Mouse (Mus musculus) brain, embryonic 14.5 days (tissue): ENCODE results near the gene Spata17. TPM values are rescaled to one million over a fixed set of nuclear protein-coding genes. Genes with fewer than 3 reads are reported as not detected.

ENCODE experiments used
- DNase-seq: peaks from one replicate; pipeline ENCODE4 v3.0.0-alpha.2; 2011; ENCODE audit warnings: low read depth
- CTCF ChIP-seq: fragments of 200-500 bp; IDR thresholded peaks from 2 replicates; pipeline ENCODE4 v1.5.1; 2012; ENCODE audit warnings: inconsistent platforms, mild to moderate bottlenecking, moderate library complexity, borderline replicate concordance; ENCODE audit not compliant: insufficient read depth, insufficient read length; ENCODE audit errors: extremely low read depth
- POLR2A ChIP-seq: fragments of 200-500 bp; IDR thresholded peaks from 2 replicates; pipeline ENCODE4 v1.6.1; 2012; ENCODE audit warnings: mild to moderate bottlenecking, inconsistent platforms, borderline replicate concordance; ENCODE audit not compliant: poor library complexity, insufficient read depth, insufficient read length, severe bottlenecking; ENCODE audit errors: extremely low read depth
- polyA plus RNA-seq: library from polyadenylated mRNA; depleted of rRNA; stranded (reverse); fragments of >200 nt; gene quantifications from 2 replicates; pipeline ENCODE4 v1.2.3, GENCODE M21; 2012; rRNA removed

Spata17 gene
- polyA plus RNA-seq, 1 experiment = 0.83 TPM

DNA sequence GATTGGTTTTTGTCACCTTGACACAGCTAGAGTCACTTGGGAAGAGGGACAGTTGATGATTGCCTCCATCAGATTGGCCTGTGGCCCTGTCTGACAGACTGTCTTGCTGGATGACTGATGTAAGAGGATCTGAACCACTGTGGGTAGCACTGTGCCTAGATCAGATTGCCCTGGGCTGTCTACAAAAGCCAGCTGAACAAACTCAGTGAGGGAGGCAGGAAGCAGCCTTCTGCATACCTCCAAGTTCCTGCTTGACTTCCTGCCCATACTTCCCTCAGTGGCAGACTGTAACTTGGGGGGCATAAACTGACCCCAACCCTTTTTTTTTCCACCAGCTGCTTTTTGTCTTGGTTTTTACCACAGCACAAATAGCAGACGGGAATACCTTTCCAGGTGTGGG is 199.6 kb downstream of the Spata17 start:
- no peak for DNase-seq
- TF ChIP-seq CTCF (no peak), POLR2A (no peak)

DNA sequence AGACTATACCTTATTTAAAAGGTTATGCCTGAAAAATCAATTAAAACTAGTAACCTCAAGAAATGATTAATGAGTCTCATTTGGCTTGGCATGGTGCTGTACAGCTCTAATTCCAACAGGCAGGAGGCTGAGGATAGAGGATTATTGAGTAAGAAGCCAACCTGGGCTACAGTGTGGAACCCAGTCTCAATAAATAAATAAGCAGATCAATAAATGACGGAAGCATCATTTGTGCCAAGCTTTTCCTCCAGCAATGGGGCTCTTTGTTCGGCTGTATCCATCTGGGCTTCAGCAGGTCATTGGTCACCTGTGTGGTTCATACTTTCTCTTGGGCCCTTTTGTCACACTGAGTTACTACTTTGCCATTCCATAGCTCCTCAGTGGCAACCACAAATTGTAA is 201.1 kb downstream of the Spata17 start:
- no peak for DNase-seq

GRCm38 (mm10) chr1:187011601-187012000 is 203.7 kb downstream of the Spata17 start:
- no peak for TF ChIP-seq POLR2A
- TF ChIP-seq CTCF = no peak
- no peak for DNase-seq

More for the DNA sequence above, 201.1 kb downstream of the Spata17 start:
- TF ChIP-seq CTCF (no peak), POLR2A (no peak)

GRCm38 (mm10) chr1:187010071-187010470 is 205.2 kb downstream of the Spata17 start:
- TF ChIP-seq CTCF = no peak
- DNase-seq = no peak

DNA sequence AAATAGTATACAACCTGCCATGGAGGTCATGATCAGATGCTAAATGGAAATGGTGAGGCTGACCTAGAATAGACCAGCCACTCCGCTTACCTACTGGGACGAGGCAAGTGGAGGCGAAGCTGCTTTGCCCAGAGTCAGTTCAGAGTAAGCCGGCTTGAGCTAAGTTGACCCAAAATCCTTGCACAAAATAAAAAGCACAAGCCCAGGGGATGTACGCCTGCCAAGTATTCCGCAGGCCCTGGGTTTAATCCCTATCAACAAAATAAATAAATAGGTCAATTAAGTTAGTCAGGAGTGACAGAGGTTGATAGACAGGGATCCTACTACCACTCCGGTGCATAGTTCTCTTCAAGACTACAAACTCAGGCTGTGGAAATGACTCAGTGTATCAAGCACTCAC is 207.0 kb downstream of the Spata17 start:
- TF ChIP-seq CTCF (no peak), POLR2A (no peak)
- no peak for DNase-seq

DNA sequence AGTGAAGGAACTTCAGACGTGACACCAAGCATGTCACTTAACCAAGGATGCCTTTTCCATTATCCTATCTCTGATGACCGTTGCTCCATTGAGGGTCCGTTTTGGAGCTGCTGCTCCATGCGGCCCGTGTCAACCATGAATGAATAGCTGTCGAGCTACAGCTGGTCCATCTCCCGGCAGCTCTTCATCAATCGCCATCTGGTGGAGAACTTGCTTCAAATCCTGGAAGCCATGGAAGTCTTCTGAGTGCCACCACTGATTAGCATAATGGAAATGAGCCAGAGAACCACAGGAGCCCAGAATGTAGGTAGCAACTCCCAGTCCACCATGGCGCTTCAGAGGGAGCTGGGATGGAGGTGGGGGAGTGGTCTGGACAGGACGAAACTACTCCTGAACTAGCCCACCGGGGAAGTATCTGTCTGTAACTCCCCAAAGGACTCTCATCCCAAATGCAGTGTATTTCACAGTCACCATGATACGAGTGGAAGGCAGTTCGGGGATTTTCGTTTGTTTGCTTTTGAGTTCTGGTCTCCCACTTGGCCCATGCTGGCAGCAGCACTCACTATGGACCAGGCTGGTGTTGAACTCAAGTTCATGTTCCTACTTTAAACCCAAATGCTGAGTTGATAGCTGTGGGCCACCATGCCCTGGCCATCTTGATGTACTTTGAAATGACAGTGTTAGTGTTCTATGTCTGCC is 208.9 kb downstream of the Spata17 start:
- TF ChIP-seq CTCF (no peak), POLR2A (no peak)
- no peak for DNase-seq

- no peak for DNase-seq
- TF ChIP-seq CTCF (no peak), POLR2A (no peak)
Observed at GRCm38 (mm10) chr1:187004306-187004705, 211.0 kb downstream of the Spata17 start.

DNA sequence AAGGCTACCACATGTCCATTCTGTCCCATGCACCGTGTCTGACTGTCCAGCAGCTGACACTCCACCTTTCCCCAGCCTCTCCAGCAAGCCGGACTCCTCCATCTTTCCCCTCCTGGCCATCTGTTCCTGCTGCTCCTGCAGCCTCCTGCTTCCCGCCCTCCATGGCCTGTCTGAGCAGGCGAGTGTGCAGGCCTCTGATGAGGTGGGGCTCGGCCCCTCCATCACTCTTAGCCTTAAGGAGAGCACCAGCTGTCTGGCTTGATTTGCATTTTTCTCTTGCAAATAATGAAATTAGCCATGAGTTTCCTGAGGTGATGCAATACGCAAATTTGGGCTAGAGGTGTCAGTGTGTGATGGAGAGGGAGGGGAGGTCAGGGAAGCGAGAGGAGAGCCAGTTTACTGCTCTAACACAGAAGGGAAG is 211.8 kb downstream of the Spata17 start:
- TF ChIP-seq POLR2A = no peak
- TF ChIP-seq CTCF = no peak
- peak; percentile 76 for DNase-seq

DNA sequence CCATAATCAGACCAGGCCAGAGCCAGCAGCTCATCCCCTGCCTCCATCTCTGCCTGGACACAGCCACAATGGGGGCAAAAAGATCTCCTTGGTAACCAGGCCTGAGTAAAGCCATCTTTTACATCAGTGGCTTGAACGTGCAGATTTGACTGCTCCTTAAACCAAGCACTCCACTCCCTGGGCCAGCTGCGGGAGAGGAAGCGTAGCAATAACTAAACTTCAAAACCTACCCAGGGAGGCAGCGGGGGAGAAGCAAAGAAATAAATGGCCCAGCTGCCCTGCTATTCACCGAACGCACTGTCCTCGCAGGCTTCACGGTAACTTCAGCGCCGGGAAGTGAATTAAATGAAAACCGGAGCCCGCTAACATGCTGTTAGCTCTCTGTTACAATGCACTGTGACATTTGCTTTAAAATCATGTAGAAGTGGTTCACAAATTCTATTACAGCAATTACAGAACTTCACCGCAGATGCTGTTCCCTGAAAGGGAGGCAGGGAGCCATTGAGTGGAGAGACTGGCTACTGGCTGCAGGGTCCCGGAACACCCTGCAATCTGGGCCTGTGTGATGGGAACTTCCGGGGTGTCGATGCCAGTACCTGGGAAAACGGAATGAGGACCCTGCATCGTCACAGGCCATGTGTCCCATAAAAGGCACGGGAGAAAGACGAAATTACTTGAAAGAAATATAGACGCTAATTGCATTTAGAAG is 217.5 kb downstream of the Spata17 start:
- TF ChIP-seq POLR2A = no peak
- TF ChIP-seq CTCF = no peak
- DNase-seq = peak; percentile 80

Other genes with a start within 250 kb of the Spata17 start
- 0.04 TPM in 1 of 2 replicates, not detected in the other for gene D1Pas1, start 248.0 kb downstream of the Spata17 start, polyA plus RNA-seq
- 19.4 and 20.2 TPM in 2 replicates for gene Gpatch2, start within 50 bp of the Spata17 start, polyA plus RNA-seq